Mouse (Mus musculus) stomach, postnatal 0 days (tissue): Measurements from ENCODE around the gene Il33. TPM values are rescaled to one million over a fixed set of nuclear protein-coding genes. Genes with fewer than 3 reads are reported as not detected.

Source experiments
- ATAC-seq: fragments of 200-750 bp; cut with Nextera tagmentation; 2 replicates; pipeline ENCODE4 v1.8.0; 2017; ENCODE audit not compliant: low FRiP score, low TSS enrichment
- DNase-seq: peaks from one replicate; pipeline ENCODE4 v3.0.0-alpha.2; 2016; ENCODE audit warnings: low spot score
- H3K27ac ChIP-seq: fragments of 300-500 bp; sonication (generic); replicated peaks from 2 replicates; pipeline ENCODE4 v1.5.1; 2014; ENCODE audit warnings: mild to moderate bottlenecking, control low read depth
- H3K27me3 ChIP-seq: fragments of 300-500 bp; sonication (generic); 2 replicates; pipeline ENCODE4 v1.6.1; 2014; ENCODE audit warnings: low read length; ENCODE audit not compliant: control insufficient read depth, insufficient read depth
- H3K36me3 ChIP-seq: fragments of 300-500 bp; sonication (generic); 2 replicates; pipeline ENCODE4 v1.6.1; 2014; ENCODE audit warnings: low read length, mixed read lengths; ENCODE audit not compliant: control insufficient read depth, insufficient read depth
- H3K4me1 ChIP-seq: fragments of 300-500 bp; sonication (generic); replicated peaks from 2 replicates; pipeline ENCODE4 v1.6.1; 2014; ENCODE audit warnings: antibody characterized with exemption; ENCODE audit not compliant: control insufficient read depth, insufficient read depth
- H3K4me2 ChIP-seq: fragments of 300-500 bp; sonication (generic); replicated peaks from 2 replicates; pipeline ENCODE4 v1.6.1; 2014; ENCODE audit warnings: low read depth, mild to moderate bottlenecking, control low read depth, moderate library complexity
- H3K4me3 ChIP-seq: fragments of 300-500 bp; sonication (generic); 2 replicates; pipeline ENCODE4 v1.5.1; 2014; ENCODE audit warnings: low read depth, low read length, control low read depth
- H3K9ac ChIP-seq: fragments of 300-500 bp; sonication (generic); 2 replicates; pipeline ENCODE4 v1.6.1; 2014; ENCODE audit warnings: mild to moderate bottlenecking, low read length, control low read depth, mixed read lengths
- H3K9me3 ChIP-seq: fragments of 300-500 bp; sonication (generic); 2 replicates; pipeline ENCODE4 v1.6.1; 2016; ENCODE audit warnings: low read length; ENCODE audit not compliant: control insufficient read depth
- CTCF ChIP-seq: IDR thresholded peaks from 2 replicates; pipeline ENCODE4 v1.5.1; 2016; ENCODE audit warnings: antibody characterized with exemption, low read depth, mild to moderate bottlenecking, moderate library complexity
- EP300 ChIP-seq: optimal IDR thresholded peaks from 2 replicates; pipeline ENCODE3; 2016; ENCODE audit warnings: antibody characterized with exemption
- WGBS: fragments of 180-500 bp; shearing (Covaris S2); extraction: QIAGEN DNeasy Blood & Tissue Kit; methylation state at CpG from one replicate; pipeline ENCODE4 v1.1.7; 2014; 5-methylcytosine and 5-hydroxymethylcytosine counted together
- polyA plus RNA-seq: library from polyadenylated mRNA; unstranded; fragments of >200 nt; fragmentation: Nextera tagmentation; extraction: Ambion mirVana; gene quantifications from 2 replicates; pipeline ENCODE4 v1.2.1, GENCODE M21; 2015

Gene Il33
- polyA plus RNA-seq, 1 experiment from 2014 or later: 54.4 TPM

- Histone ChIP-seq H3K36me3 (no peaks in the 10 kb centered on the region), H3K27me3 (no peaks in the 10 kb centered on the region), H3K9ac (no peak overlapping the region), H3K4me1 (no peaks in the 10 kb centered on the region), H3K4me3 (no peak overlapping the region), H3K4me2 (no peak overlapping the region), H3K27ac (no peak overlapping the region), H3K9me3 (no peaks in the 10 kb centered on the region)
- ATAC-seq (peak; percentile 81), DNase-seq (no peak)
- 80% methylated on average over 6 of the region's 6 CpGs for WGBS
- TF ChIP-seq EP300: no peak
- TF ChIP-seq CTCF: no peak
Measured at GRCm38 (mm10) chr19:29911919-29912318, 13.0 kb upstream of the Il33 start.

GRCm38 (mm10) chr19:29917421-29917820, 7.5 kb upstream of the Il33 start:
- DNase-seq (no peak), ATAC-seq (no peak)
- Histone ChIP-seq H3K9me3 (no peaks in the 10 kb centered on the region), H3K4me2 (no peak overlapping the region), H3K4me3 (no peak overlapping the region), H3K4me1 (no peaks in the 10 kb centered on the region), H3K27me3 (no peaks in the 10 kb centered on the region), H3K9ac (no peak overlapping the region), H3K27ac (no peak overlapping the region), H3K36me3 (no peaks in the 10 kb centered on the region)
- TF ChIP-seq CTCF (no peak), EP300 (no peak)
- WGBS: 80% methylated on average over 5 of the region's 5 CpGs

- TF ChIP-seq CTCF: no peak
- peak; percentile 58 for TF ChIP-seq EP300
- Histone ChIP-seq H3K36me3 (no peaks in the 10 kb centered on the region), H3K9ac (peak overlapping the region; percentile 1; the same call in 1 of the 2 replicates), H3K4me1 (peaks cover 3% of the 10 kb centered on the region; the same call in 1 of the 2 replicates), H3K4me2 (peak overlapping the region; percentile 28), H3K27ac (peak overlapping the region; percentile 19; the same call in 1 of the 2 replicates), H3K9me3 (no peaks in the 10 kb centered on the region), H3K27me3 (no peaks in the 10 kb centered on the region), H3K4me3 (peak overlapping the region; percentile 17)
- WGBS: 27% methylated on average over 12 of the region's 12 CpGs
- DNase-seq (no peak), ATAC-seq (peak; percentile 51; the same call in 1 of the 2 replicates)
Measured at GRCm38 (mm10) chr19:29926101-29926755, 1.3 kb downstream of the Il33 start.

GRCm38 (mm10) chr19:29930296-29930695, 5.4 kb downstream of the Il33 start:
- no peaks in the 10 kb centered on the region; the same call in 1 of the 2 replicates for H3K4me1 ChIP-seq
- H3K27me3 ChIP-seq: no peaks in the 10 kb centered on the region
- H3K9ac ChIP-seq: no peak overlapping the region
- DNase-seq (peak; percentile 33), ATAC-seq (peak; percentile 38; the same call in 1 of the 2 replicates)
- H3K4me3 ChIP-seq: no peak overlapping the region
- H3K4me2 ChIP-seq: no peak overlapping the region
- 38% methylated on average over 5 of the region's 5 CpGs for WGBS
- no peaks in the 10 kb centered on the region for H3K9me3 ChIP-seq
- TF ChIP-seq EP300 (no peak), CTCF (no peak)
- no peaks in the 10 kb centered on the region for H3K36me3 ChIP-seq
- no peak overlapping the region for H3K27ac ChIP-seq

GRCm38 (mm10) chr19:29937445-29937844, 12.5 kb downstream of the Il33 start:
- H3K9me3 ChIP-seq: no peaks in the 10 kb centered on the region
- TF ChIP-seq CTCF (no peak), EP300 (no peak)
- H3K36me3 ChIP-seq: no peaks in the 10 kb centered on the region
- no peak overlapping the region for H3K4me3 ChIP-seq
- ATAC-seq (no peak), DNase-seq (no peak)
- 39% methylated on average over 8 of the region's 8 CpGs for WGBS
- no peak overlapping the region for H3K9ac ChIP-seq
- H3K4me2 ChIP-seq: no peak overlapping the region
- no peak overlapping the region for H3K27ac ChIP-seq
- no peaks in the 10 kb centered on the region for H3K27me3 ChIP-seq
- H3K4me1 ChIP-seq: 0 out of 2 replicates have a peak, but pooled peaks cover 3% of the 10 kb centered on the region

GRCm38 (mm10) chr19:29940239-29940638, 15.3 kb downstream of the Il33 start:
- peak; percentile 19; the same call in 1 of the 2 replicates for TF ChIP-seq CTCF
- no peak for TF ChIP-seq EP300
- no peaks in the 10 kb centered on the region for H3K9me3 ChIP-seq
- no peak overlapping the region for H3K9ac ChIP-seq
- no peak overlapping the region for H3K27ac ChIP-seq
- H3K4me1 ChIP-seq: 0 out of 2 replicates have a peak, but pooled peaks cover 3% of the 10 kb centered on the region
- peak overlapping the region; percentile 27; the same call in 1 of the 2 replicates for H3K4me2 ChIP-seq
- H3K27me3 ChIP-seq: no peaks in the 10 kb centered on the region
- DNase-seq (no peak), ATAC-seq (peak; percentile 48; the same call in 1 of the 2 replicates)
- H3K36me3 ChIP-seq: no peaks in the 10 kb centered on the region
- H3K4me3 ChIP-seq: no peak overlapping the region
- 32% methylated on average over 6 of the region's 6 CpGs for WGBS
